Mouse (Mus musculus) kidney, postnatal 10 days (tissue): ENCODE results near the gene Adtrp.

Experiments
- DNase-seq: peaks from one replicate; pipeline ENCODE4 v3.0.0; 2021; ENCODE audit warnings: mixed read lengths

Gene Adtrp

GRCm38 (mm10) chr13:41847516-41848126, at the start of gene Adtrp:
Gene Adtrp, minus strand, starts transcription at chr13:41847684.
- DNase-seq = peak; percentile 30

GRCm38 (mm10) chr13:41892016-41892415, 44.5 kb upstream of the Adtrp start:
- DNase-seq = no peak

DNA sequence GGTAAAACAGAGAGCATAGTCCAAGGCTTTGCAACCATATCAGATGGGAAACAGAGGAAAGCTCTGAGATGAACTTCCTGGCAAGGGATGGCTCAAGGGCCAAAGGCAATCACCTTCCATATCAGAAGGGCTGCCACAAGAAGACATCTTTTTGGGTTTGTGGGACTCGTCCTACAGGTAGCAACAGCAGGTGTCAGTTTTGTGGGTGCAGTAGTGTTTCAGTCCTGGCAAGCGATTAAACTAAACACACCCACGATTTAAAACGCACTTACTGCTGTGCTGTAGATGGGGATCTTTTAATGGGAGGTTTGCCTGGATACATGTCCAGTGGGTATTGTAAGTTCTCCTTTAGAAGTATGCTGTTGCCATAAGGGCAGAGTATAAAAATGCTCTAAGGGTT, 43.1 kb upstream of the Adtrp start:
- no peak for DNase-seq

- DNase-seq = no peak
Observed at GRCm38 (mm10) chr13:41890111-41890600, 42.7 kb upstream of the Adtrp start.

DNA sequence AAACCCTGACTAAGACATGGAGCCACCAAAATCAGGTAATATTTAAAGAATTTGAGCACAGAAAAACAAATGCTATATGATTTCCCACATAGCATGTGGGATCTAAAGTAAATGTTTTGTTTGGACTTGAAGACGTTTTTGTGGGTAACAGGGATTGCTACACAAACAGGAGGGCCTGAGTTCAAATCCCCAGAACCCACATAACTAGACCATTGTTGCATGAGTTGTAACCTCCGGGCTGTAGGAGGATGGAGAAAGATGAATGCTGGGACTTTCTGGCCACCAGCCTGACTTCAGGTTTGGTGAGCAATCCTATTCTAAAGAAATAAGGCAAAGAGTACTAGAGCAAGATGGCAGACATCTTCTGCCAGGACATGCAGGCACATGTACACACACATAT, 41.2 kb upstream of the Adtrp start:
- no peak for DNase-seq

DNA sequence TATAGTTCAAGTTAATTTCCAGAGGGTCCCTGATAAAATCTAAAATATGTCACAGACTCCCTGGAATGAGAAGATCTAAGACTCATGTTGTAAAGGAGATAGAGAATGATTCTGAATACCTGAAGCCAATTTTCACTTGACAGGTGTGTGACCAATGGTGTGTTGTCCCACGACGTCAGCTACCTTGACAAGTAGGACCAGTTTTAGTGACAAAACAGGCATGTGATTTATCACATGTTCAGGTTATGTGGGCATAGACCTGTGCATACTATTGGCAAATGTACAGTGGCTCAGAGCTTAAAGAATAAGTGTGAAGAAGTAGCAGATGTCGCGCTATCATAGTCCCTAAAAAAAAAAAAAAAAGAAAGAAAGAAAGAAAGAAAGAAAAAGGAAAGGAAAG, 38.6 kb upstream of the Adtrp start:
- no peak for DNase-seq

GRCm38 (mm10) chr13:41883665-41884291, 36.3 kb upstream of the Adtrp start:
- DNase-seq = no peak

DNA sequence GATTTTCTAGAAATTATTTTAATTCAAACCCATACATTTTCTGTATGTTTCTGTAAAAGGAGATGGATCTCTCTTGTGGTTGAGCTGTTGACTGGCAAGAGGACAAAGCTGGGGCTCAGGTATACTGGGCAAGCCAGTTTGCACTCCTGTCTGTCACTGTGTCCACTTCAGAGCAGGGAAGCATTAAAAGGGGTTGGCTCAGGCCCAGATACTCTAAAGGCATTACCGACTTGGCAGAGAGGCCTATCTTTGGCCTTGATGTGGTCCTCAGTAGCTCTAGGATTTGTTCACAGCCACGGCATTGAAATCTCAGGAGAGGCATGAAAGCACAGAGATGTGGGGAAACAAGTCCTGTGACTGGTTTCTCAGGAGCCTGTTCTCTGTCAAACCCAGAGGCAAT, 33.7 kb upstream of the Adtrp start:
- DNase-seq = peak; percentile 13

DNA sequence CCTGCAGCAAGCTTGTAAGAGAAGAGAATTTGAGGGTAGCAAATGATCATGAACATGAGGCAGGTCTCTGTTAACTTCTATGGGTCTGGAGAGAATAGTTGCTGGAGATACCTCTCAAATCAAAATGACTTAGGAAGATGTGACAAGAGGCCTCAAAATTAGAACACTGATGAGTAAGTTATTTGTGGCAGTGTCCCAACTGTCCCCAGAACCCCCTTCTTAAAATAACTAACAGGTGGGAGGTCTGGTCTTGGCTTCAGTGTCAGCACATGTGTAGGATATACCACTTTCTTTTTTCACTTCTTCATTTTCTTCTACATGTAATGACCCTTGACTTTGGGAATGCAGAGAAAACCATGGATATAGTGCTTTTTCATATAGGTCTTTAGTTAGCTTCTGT, 33.0 kb upstream of the Adtrp start:
- no peak for DNase-seq

GRCm38 (mm10) chr13:41872686-41873085, 25.2 kb upstream of the Adtrp start:
- DNase-seq = no peak

DNA sequence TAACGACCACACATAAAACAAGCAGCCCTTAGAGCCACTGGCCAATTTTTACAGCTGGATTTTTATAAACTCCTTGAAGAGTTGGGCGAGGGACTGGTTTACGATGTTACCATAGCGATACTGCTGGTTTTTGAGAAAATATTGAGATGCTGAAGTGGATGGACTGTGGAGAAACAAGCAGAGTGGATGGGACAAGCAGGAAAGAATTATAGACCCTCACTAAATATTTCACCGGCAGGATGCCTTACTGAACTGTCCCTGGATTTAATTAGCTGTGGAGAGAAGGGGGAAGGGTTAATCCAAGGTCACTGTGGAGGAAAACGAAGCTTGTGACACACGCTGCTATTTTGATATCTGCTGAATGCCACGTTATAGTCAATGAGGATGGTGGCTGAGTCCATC, 24.7 kb upstream of the Adtrp start:
- DNase-seq = peak; percentile 10

DNA sequence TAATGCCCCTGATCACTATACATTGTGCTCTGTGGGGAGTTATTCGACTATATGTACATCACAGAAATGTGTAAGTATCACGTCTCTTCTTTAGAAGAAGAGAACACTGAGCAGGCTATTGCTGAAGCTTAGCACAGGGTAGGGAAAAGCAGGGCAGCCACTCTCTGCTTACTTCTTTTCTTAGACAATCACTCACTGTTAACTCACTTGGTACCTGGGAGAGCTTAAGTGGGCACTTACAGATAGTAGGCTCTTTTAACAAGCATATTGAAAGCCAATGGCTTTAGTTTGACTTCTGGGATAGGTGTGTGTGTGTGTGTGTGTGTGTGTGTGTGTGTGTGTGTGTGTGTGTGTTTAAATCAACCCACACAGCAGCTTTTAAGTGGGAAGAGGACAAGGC, 20.0 kb upstream of the Adtrp start:
- no peak for DNase-seq

- peak; percentile 69 for DNase-seq
Observed at GRCm38 (mm10) chr13:41865575-41865974, 18.1 kb upstream of the Adtrp start.

DNA sequence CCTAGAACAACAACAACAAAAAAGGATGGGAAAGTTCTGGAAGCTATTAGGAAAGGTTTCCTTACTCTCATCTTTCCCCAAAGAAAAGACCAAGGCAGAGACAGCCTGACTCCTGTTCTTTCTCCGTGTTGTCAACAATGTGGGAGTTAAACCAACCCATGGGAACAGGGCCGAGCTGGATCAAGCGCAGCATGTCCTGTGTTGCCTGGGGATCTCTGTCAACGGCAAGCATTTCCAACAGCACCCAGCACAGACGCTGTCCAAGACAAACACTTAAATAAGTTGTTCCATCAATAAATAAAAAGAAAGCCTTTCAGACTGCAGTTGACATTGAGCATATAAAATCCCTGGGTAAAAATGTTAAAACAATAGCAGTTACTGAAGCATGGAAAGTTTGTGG, 17.6 kb upstream of the Adtrp start:
- DNase-seq = peak; percentile 72

DNA sequence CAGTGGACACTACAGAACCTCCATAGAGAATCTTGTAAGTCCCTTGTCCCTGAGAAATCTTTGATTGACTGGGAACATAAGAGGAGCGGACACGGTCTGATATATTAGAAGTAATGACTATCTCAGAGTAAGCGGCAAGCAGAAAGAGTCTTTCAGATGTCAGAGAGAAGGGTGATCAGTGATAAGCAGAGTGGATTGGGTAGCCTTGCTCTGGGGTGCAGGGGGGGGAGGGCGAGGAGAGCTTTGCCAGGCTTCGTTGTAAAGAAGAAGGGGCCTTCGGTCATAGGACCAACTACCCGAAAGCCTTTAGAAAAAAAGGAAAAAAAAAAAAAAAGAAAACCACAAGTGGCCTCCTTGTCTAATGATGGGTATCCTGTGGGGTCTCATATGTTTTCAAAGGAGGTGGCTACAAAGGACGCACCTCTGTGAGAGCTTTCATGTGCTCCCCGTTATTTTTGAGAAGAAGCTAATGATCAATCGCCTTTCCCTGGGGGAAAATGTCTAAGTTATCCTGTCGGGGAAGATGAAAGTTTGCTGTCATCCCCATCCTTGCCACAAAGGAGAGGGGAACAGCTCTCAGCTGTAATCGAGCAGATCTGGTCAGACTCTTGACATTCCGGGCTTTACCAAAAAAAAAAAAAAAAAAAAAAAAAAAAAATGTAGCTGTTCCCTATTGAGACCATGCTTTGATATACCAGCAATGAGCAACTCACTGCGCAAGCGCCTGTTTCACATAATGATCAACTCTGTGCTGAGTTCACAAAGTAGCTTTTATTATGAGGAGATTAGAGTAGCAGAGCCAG, 13.3 kb upstream of the Adtrp start:
- DNase-seq = no peak

- peak; percentile 37 for DNase-seq
Observed at GRCm38 (mm10) chr13:41855206-41856185, 8.0 kb upstream of the Adtrp start.

DNA sequence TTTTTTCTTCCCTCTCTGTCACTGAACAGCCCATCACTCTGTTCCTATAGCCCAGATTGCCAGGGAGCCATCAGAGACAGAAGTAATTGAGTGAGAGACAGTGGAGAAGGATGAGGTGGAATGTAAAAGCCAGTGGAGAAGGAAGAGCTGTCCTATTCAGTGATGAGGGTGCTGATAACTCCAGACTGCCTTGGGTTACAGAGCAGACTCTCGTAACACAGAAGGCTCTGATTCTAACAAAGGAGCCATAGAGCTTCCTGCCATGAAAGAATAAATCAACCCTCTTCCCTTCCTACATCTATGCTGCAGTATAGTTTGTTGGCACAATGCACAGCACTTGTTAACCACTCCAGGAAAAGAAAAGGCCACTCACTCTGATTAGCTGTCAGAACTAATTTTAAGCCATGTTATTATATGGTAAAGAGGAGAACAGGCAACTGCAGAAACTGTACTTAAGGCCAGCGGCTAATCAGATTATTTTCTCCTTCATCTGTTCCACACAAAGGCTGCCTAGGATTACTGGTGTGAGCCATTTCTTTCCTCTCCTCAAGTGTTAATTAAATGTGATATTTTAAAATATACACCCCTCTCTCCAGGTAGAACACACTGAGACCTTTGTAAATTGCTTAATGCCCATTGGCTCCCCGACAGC, 3.4 kb upstream of the Adtrp start:
- DNase-seq = no peak

GRCm38 (mm10) chr13:41846516-41846915, 968 bp downstream of the Adtrp start:
- peak; percentile 22 for DNase-seq

DNA sequence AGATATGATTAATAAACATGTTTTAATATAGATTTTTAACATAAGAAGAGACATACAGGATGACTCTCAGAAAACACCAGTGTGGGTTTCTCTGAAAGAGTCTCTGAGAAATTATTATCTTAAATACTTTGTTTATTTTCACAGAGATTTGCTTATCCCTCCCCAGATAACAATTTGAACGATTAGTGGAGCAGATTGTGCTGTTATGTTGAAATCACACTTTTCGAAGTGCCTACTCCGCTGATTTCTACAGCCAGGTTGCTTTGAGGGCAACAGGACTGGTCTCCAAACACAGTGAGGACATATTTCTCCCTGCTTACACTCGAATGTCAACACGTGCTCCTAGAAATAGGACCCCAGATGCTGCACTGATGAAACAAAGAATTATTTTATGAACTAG, 2.5 kb downstream of the Adtrp start:
- DNase-seq = no peak

DNA sequence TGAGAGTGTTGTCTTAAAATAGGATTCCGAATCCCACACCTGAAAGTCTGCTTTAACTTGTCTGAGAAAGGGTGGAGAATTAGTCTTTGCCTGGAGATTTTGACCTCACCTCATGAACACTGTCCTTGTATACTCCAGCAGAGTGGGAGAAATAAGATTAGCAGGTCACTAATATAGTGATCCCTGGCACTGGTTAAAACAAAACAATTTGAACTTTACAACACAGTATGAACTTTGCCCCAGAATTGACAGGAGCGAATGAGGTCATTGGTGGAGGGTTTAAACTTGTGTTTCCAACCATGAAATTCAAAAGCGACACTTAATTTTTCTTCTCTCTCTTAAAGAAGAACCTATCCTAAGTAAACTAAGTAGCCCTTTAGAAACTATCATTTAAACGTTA, 3.4 kb downstream of the Adtrp start:
- DNase-seq = no peak

DNA sequence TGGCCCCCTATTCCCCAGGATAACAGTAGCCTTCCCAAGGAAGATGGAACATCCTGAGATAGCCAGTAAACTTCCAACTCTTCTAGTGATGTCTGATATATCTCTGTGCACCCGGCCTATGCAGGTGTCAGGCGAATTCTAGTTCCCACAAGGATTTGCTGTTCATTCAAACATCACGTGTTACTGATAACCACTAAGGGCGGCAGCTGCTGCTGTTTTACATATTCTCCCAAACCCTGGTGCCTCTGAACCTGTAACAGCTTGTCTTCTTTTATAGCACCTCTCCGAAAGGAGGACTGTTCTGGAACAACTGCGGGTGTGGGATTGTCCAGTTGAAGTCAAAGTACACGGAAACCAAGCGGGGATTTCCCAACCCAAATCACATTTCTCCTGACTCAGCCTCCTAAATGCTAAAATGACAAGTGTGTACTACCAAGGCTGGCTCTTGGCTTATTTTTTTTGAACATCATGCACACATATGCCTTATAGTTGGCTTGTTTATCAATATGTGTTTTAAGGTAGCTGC, 13.8 kb downstream of the Adtrp start:
- no peak for DNase-seq

GRCm38 (mm10) chr13:41828296-41828754, 19.2 kb downstream of the Adtrp start:
- peak; percentile 25 for DNase-seq
